Mouse (Mus musculus) thymus, adult 2 months (tissue): ENCODE results near the gene Ube4a.
A peak's percentile ranks its signal among the peaks of the same experiment; 100 is the strongest.

Experiments
- CTCF ChIP-seq: fragments of 200-500 bp; IDR thresholded peaks from 2 replicates; pipeline ENCODE4 v1.5.1; 2012; ENCODE audit warnings: mild to moderate bottlenecking, control low read depth, low read length, moderate library complexity, borderline replicate concordance; ENCODE audit not compliant: control insufficient read depth, poor library complexity, insufficient read depth; ENCODE audit errors: extremely low read depth
- POLR2A ChIP-seq: fragments of 200-500 bp; IDR thresholded peaks from 2 replicates; pipeline ENCODE4 v1.6.1; 2012; ENCODE audit warnings: mild to moderate bottlenecking, low read length, control low read depth, moderate library complexity; ENCODE audit not compliant: control insufficient read depth, poor library complexity, insufficient read depth; ENCODE audit errors: extremely low read depth

DNA sequence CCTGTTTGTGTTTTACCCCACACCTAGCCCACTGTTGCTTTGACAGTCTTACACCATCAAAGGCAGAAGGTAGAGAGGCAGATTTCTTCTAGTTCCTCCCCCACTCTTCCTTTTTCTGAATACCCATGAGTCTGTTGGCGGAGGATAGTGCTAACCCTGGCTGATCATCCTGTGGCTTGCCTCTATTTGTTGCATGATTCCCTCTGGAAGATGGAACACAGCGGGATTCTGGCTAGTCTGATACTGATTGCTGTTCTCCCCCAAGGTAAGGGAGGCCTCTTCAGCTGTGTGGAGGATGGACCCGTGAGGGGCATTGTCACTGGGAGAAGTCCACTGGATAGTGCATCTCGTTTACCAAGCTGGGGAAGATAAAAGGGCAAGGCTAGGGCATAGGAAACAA is 16.3 kb upstream of the Ube4a start, which contains the start of gene Cd3d:
- TF ChIP-seq CTCF (no peak), POLR2A (0 out of 2 replicates have a peak, but pooled peaks have one; percentile 23)
